Mouse (Mus musculus) thymus, adult 18-20 months (tissue): ENCODE data around the gene Zfp628.

Source experiments
- DNase-seq, 2 experiments: peaks; one replicate each; pipeline ENCODE4 v3.0.0; 2022; ENCODE audit warnings: mixed read lengths in 2 of 2

Gene Zfp628

GRCm38 (mm10) chr7:4919096-4919495 is 4.1 kb downstream of the Zfp628 start:
- DNase-seq = no peak

- DNase-seq = no peak
Measured at GRCm38 (mm10) chr7:4919971-4920370, 5.0 kb downstream of the Zfp628 start.

GRCm38 (mm10) chr7:4920496-4920895 is 5.5 kb downstream of the Zfp628 start:
- no peak for DNase-seq

- DNase-seq = no peak
Measured at GRCm38 (mm10) chr7:4920976-4921823, 6.2 kb downstream of the Zfp628 start.

GRCm38 (mm10) chr7:4921824-4922482 is 6.9 kb downstream of the Zfp628 start, which contains the start of gene Nat14:
TSS of gene Nat14 (plus strand) at chr7:4922028.
- DNase-seq = no peak

- DNase-seq = no peak
Measured at GRCm38 (mm10) chr7:4922508-4922907, 7.5 kb downstream of the Zfp628 start.

GRCm38 (mm10) chr7:4922931-4923565 is 8.0 kb downstream of the Zfp628 start:
- DNase-seq = no peak

GRCm38 (mm10) chr7:4923586-4924364 is 8.8 kb downstream of the Zfp628 start:
- DNase-seq = no peak

- DNase-seq = no peak
Measured at GRCm38 (mm10) chr7:4924483-4924882, 9.5 kb downstream of the Zfp628 start.

GRCm38 (mm10) chr7:4924891-4925301 is 9.9 kb downstream of the Zfp628 start:
- DNase-seq = no peak

- DNase-seq = no peak
Measured at GRCm38 (mm10) chr7:4925441-4926381, 10.7 kb downstream of the Zfp628 start, which contains the start of gene Ssc5d. TSS of gene Ssc5d (plus strand) at chr7:4925785.

GRCm38 (mm10) chr7:4926849-4927248 is 11.8 kb downstream of the Zfp628 start:
- no peak for DNase-seq

- DNase-seq = no peak
Measured at GRCm38 (mm10) chr7:4927711-4928110, 12.7 kb downstream of the Zfp628 start.

GRCm38 (mm10) chr7:4928323-4928722 is 13.3 kb downstream of the Zfp628 start:
- no peak for DNase-seq

- no peak for DNase-seq
Measured at GRCm38 (mm10) chr7:4933103-4933502, 18.1 kb downstream of the Zfp628 start.

- DNase-seq = no peak
Measured at GRCm38 (mm10) chr7:4934160-4934914, 19.3 kb downstream of the Zfp628 start.

GRCm38 (mm10) chr7:4936832-4937231 is 21.8 kb downstream of the Zfp628 start:
- DNase-seq = no peak

- DNase-seq = no peak
Measured at GRCm38 (mm10) chr7:4937392-4937791, 22.4 kb downstream of the Zfp628 start.

GRCm38 (mm10) chr7:4938456-4938855 is 23.4 kb downstream of the Zfp628 start:
- peak in 1 of 2 experiments; percentile 43 for DNase-seq

- peak; percentile 64 to 66 for DNase-seq
Measured at GRCm38 (mm10) chr7:4940068-4940479, 25.1 kb downstream of the Zfp628 start.

- DNase-seq = no peak
Measured at GRCm38 (mm10) chr7:4942673-4943072, 27.7 kb downstream of the Zfp628 start.
